Mouse (Mus musculus) cerebellum, adult 11-12 months (tissue): ENCODE measurements at regions not wholly inside any gene's neighbourhood (a gene's known extent, or its start where the extent isn't known, plus 50 kb on each side); places are given as distances from the start of the nearest gene placed in this dataset.
"Not testable (repeated sequence)": the region's sequence is repeated elsewhere in the genome, so short reads cannot be mapped to it uniquely, and the experiment has no call there.

ENCODE experiments used
- DNase-seq: peaks from one replicate; pipeline ENCODE4 v3.0.0; 2022

- DNase-seq, result no peak
Observed at GRCm38 (mm10) chr17:4024384-4024783, 328.3 kb upstream of the Nox3 start.

GRCm38 (mm10) chr17:4029202-4029601 is 333.1 kb upstream of the Nox3 start:
- no peak for DNase-seq

GRCm38 (mm10) chr17:4034816-4035360 is 338.8 kb upstream of the Nox3 start:
- no peak for DNase-seq

- DNase-seq, result no peak
Observed at GRCm38 (mm10) chr17:4040104-4040664, 344.1 kb upstream of the Nox3 start.

- not testable (repeated sequence) for DNase-seq
Observed at GRCm38 (mm10) chr17:4060186-4060585, 364.1 kb upstream of the Nox3 start.

- DNase-seq, result no peak
Observed at GRCm38 (mm10) chr17:4073381-4073780, 377.3 kb upstream of the Nox3 start.

- no peak for DNase-seq
Observed at GRCm38 (mm10) chr17:4080564-4080963, 384.5 kb upstream of the Nox3 start.

- DNase-seq, result no peak
Observed at GRCm38 (mm10) chr17:4094621-4095020, 398.6 kb upstream of the Nox3 start.

- DNase-seq, result no peak
Observed at GRCm38 (mm10) chr17:4103321-4103720, 407.3 kb upstream of the Nox3 start.

- no peak for DNase-seq
Observed at GRCm38 (mm10) chr17:4109263-4109662, 413.2 kb upstream of the Nox3 start.

GRCm38 (mm10) chr17:4113021-4113420 is 417.0 kb upstream of the Nox3 start:
- DNase-seq, result no peak

- no peak for DNase-seq
Observed at GRCm38 (mm10) chr17:4116476-4116875, 420.4 kb upstream of the Nox3 start.

- DNase-seq, result no peak
Observed at GRCm38 (mm10) chr17:4133678-4134077, 437.6 kb upstream of the Nox3 start.

GRCm38 (mm10) chr17:4163502-4163901 is 467.4 kb upstream of the Nox3 start:
- DNase-seq, result no peak

- DNase-seq, result no peak
Observed at GRCm38 (mm10) chr17:4173951-4174361, 477.9 kb upstream of the Nox3 start.

- no peak for DNase-seq
Observed at GRCm38 (mm10) chr17:4175006-4175405, 478.9 kb upstream of the Nox3 start.

GRCm38 (mm10) chr17:4176524-4176923 is 480.5 kb upstream of the Nox3 start:
- no peak for DNase-seq

- no peak for DNase-seq
Observed at GRCm38 (mm10) chr17:4177485-4178150, 481.6 kb upstream of the Nox3 start.

GRCm38 (mm10) chr17:4179271-4179670 is 483.2 kb upstream of the Nox3 start:
- no peak for DNase-seq

- DNase-seq, result no peak
Observed at GRCm38 (mm10) chr17:4182106-4182505, 486.0 kb upstream of the Nox3 start.

GRCm38 (mm10) chr17:4186802-4187201 is 490.7 kb upstream of the Nox3 start:
- DNase-seq, result no peak

- no peak for DNase-seq
Observed at GRCm38 (mm10) chr17:4187606-4188005, 491.5 kb upstream of the Nox3 start.

GRCm38 (mm10) chr17:4196793-4197448 is 500.9 kb upstream of the Nox3 start:
- no peak for DNase-seq

GRCm38 (mm10) chr17:4198001-4198400 is 501.9 kb upstream of the Nox3 start:
- no peak for DNase-seq
